Mouse (Mus musculus): ENCODE measurements around the gene Olfr1450.

- TF ChIP-seq CTCF (IDR thresholded peaks at IDR 0.05; ENCODE audit: low read depth) = no peak
- TF ChIP-seq EP300 (IDR thresholded peaks at IDR 0.05; ENCODE audit: low read depth) = no peak
These were observed 44.7 kb downstream of the Olfr1450 start, which contains the start of gene Olfr1451 for GRCm38 (mm10) chr19:12994714-12995113.
